Mouse (Mus musculus): ENCODE measurements at regions not wholly inside any gene's neighbourhood (a gene's known extent, or its start where the extent isn't known, plus 50 kb on each side); places are given as distances from the start of the nearest gene placed in this dataset.

- no peak for DNase-seq (ENCODE audit: low read depth, low spot score)
Measured at GRCm38 (mm10) chr16:24341736-24342135, 51.6 kb upstream of the Lpp start.

- no peak for DNase-seq (ENCODE audit: low read depth, low spot score)
Measured at GRCm38 (mm10) chr16:24340646-24341045, 52.7 kb upstream of the Lpp start.

- DNase-seq (ENCODE audit: low read depth, low spot score): no peak
Measured at GRCm38 (mm10) chr16:24339320-24340265, 53.7 kb upstream of the Lpp start.

- no peak for DNase-seq (ENCODE audit: low read depth, low spot score)
Measured at GRCm38 (mm10) chr16:24338404-24338803, 54.9 kb upstream of the Lpp start.

GRCm38 (mm10) chr16:24334389-24334788 lies 58.9 kb upstream of the Lpp start:
- DNase-seq (ENCODE audit: low read depth, low spot score): no peak

- DNase-seq (ENCODE audit: low read depth, low spot score): no peak
Measured at GRCm38 (mm10) chr16:24331446-24332020, 61.8 kb upstream of the Lpp start.

GRCm38 (mm10) chr16:24326571-24326970 lies 66.7 kb upstream of the Lpp start:
- DNase-seq (ENCODE audit: low read depth, low spot score): no peak

- no peak for DNase-seq (ENCODE audit: low read depth, low spot score)
Measured at GRCm38 (mm10) chr16:24326046-24326445, 67.3 kb upstream of the Lpp start.

GRCm38 (mm10) chr16:24324917-24325316 lies 68.4 kb upstream of the Lpp start:
- no peak for DNase-seq (ENCODE audit: low read depth, low spot score)

- no peak for DNase-seq (ENCODE audit: low read depth, low spot score)
Measured at GRCm38 (mm10) chr16:24318723-24319437, 74.4 kb upstream of the Lpp start.

- no peak for DNase-seq (ENCODE audit: low read depth, low spot score)
Measured at GRCm38 (mm10) chr16:24313544-24314326, 79.6 kb upstream of the Lpp start.

- no peak for DNase-seq (ENCODE audit: low read depth, low spot score)
Measured at GRCm38 (mm10) chr16:24305391-24305790, 87.9 kb upstream of the Lpp start.

- DNase-seq (ENCODE audit: low read depth, low spot score): no peak
Measured at GRCm38 (mm10) chr16:24296790-24297189, 96.5 kb upstream of the Lpp start.

GRCm38 (mm10) chr16:24295626-24296440 lies 97.5 kb upstream of the Lpp start:
- no peak for DNase-seq (ENCODE audit: low read depth, low spot score)

GRCm38 (mm10) chr16:24284215-24284614 lies 109.1 kb upstream of the Lpp start:
- DNase-seq (ENCODE audit: low read depth, low spot score): no peak

GRCm38 (mm10) chr16:24282194-24282683 lies 111.1 kb upstream of the Lpp start:
- peak; percentile 9 for DNase-seq (ENCODE audit: low read depth, low spot score)

GRCm38 (mm10) chr16:24281561-24281960 lies 111.7 kb upstream of the Lpp start:
- DNase-seq (ENCODE audit: low read depth, low spot score): no peak

GRCm38 (mm10) chr16:24277857-24278256 lies 115.5 kb upstream of the Lpp start:
- DNase-seq (ENCODE audit: low read depth, low spot score): no peak

GRCm38 (mm10) chr16:24262701-24263100 lies 130.6 kb upstream of the Lpp start:
- DNase-seq (ENCODE audit: low read depth, low spot score): no peak

GRCm38 (mm10) chr16:24259711-24260230 lies 133.5 kb upstream of the Lpp start:
- no peak for DNase-seq (ENCODE audit: low read depth, low spot score)
